Mouse (Mus musculus): ENCODE results near the gene Pom121l2. TPM values are rescaled to one million over a fixed set of nuclear protein-coding genes. Genes with fewer than 3 reads are reported as not detected.
"Not testable (repeated sequence)": the region's sequence is repeated elsewhere in the genome, so short reads cannot be mapped to it uniquely, and the experiment has no call there.

Pom121l2 gene
- total and polyA plus RNA-seq, 2 experiments from 2014 or later = not detected

- no peak for DNase-seq (ENCODE audit: low spot score)
- WGBS = 2% methylated on average over 8 of the region's 14 CpGs
Observed at GRCm38 (mm10) chr13:22034443-22035266, 53.7 kb downstream of the Pom121l2 start.

GRCm38 (mm10) chr13:22035267-22036148, 54.5 kb downstream of the Pom121l2 start, which contains the start of the genes Hist1h2ah and Hist1h2bk:
Gene Hist1h2ah, minus strand, starts transcription at chr13:22035568.
Gene Hist1h2bk, plus strand, starts transcription at chr13:22035870.
- not testable (repeated sequence) for H3K4me1 ChIP-seq (ENCODE audit: insufficient read depth, low read length); H3K36me3 ChIP-seq (ENCODE audit: insufficient read depth, low read length); H3K27me3 ChIP-seq (ENCODE audit: insufficient read depth, low read length); H3K9me3 ChIP-seq (ENCODE audit: low read length)
- DNase-seq (ENCODE audit: low spot score) (peak; percentile 96), ATAC-seq (peak; percentile 98)
- H3K4me3 ChIP-seq (ENCODE audit: low read length) = peak within 1 kb of the TSS; percentile 37
- peak within 1 kb of the TSS; percentile 59 for H3K4me2 ChIP-seq (ENCODE audit: low read depth, low read length)
- 1% methylated on average over 22 of the region's 69 CpGs for WGBS
- H3K27ac ChIP-seq = peak within 1 kb of the TSS; percentile 60; the same call in 1 of the 2 replicates
- H3K9ac ChIP-seq (replicated peaks; ENCODE audit: low read length) = peak within 1 kb of the TSS; percentile 33; the same call in 1 of the 2 replicates

More at GRCm38 (mm10) chr13:22034443-22035266, 53.7 kb downstream of the Pom121l2 start:
- H3K4me2 ChIP-seq (ENCODE audit: low read depth, low read length) = peak overlapping the region; percentile 59
- H3K9me3 ChIP-seq (ENCODE audit: low read length) = no peaks in the 10 kb centered on the region
- ATAC-seq = peak; percentile 2; the same call in 1 of the 2 replicates
- H3K36me3 ChIP-seq (ENCODE audit: insufficient read depth, low read length) = no peaks in the 10 kb centered on the region
- peaks cover 6% of the 10 kb centered on the region; the same call in 1 of the 2 replicates for H3K4me1 ChIP-seq (ENCODE audit: insufficient read depth, low read length)
- no peak overlapping the region; the same call in 1 of the 2 replicates for H3K9ac ChIP-seq (replicated peaks; ENCODE audit: low read length)
- TF ChIP-seq CTCF (IDR thresholded peaks at IDR 0.05; ENCODE audit: low read depth) = no peak
- no peaks in the 10 kb centered on the region for H3K27me3 ChIP-seq (ENCODE audit: insufficient read depth, low read length)
- peak overlapping the region; percentile 37 for H3K4me3 ChIP-seq (ENCODE audit: low read length)
- H3K27ac ChIP-seq = peak overlapping the region; percentile 38; the same call in 1 of the 2 replicates

GRCm38 (mm10) chr13:22036149-22036956, 55.4 kb downstream of the Pom121l2 start:
- ATAC-seq = no peak
- H3K9ac ChIP-seq (replicated peaks; ENCODE audit: low read length) = peak overlapping the region; percentile 33; the same call in 1 of the 2 replicates

GRCm38 (mm10) chr13:22036986-22037385, 56.0 kb downstream of the Pom121l2 start:
- WGBS = 54% methylated on average over 3 of the region's 3 CpGs
- Histone ChIP-seq H3K27ac (no peak overlapping the region), H3K36me3 (ENCODE audit: insufficient read depth, low read length) (no peaks in the 10 kb centered on the region), H3K4me2 (ENCODE audit: low read depth, low read length) (no peak overlapping the region), H3K27me3 (ENCODE audit: insufficient read depth, low read length) (no peaks in the 10 kb centered on the region), H3K9ac (replicated peaks; ENCODE audit: low read length) (no peak overlapping the region), H3K4me3 (ENCODE audit: low read length) (no peak overlapping the region), H3K4me1 (ENCODE audit: insufficient read depth, low read length) (peaks cover 13% of the 10 kb centered on the region; the same call in 1 of the 2 replicates), H3K9me3 (ENCODE audit: low read length) (no peaks in the 10 kb centered on the region)
- DNase-seq (ENCODE audit: low spot score) (no peak), ATAC-seq (no peak)
- no peak for TF ChIP-seq CTCF (IDR thresholded peaks at IDR 0.05; ENCODE audit: low read depth)

More at GRCm38 (mm10) chr13:22036149-22036956, 55.4 kb downstream of the Pom121l2 start:
- Histone ChIP-seq H3K27ac (peak overlapping the region; percentile 60; the same call in 1 of the 2 replicates), H3K9me3 (ENCODE audit: low read length) (no peaks in the 10 kb centered on the region), H3K27me3 (ENCODE audit: insufficient read depth, low read length) (no peaks in the 10 kb centered on the region), H3K36me3 (ENCODE audit: insufficient read depth, low read length) (no peaks in the 10 kb centered on the region), H3K4me1 (ENCODE audit: insufficient read depth, low read length) (peaks cover 9% of the 10 kb centered on the region; the same call in 1 of the 2 replicates), H3K4me2 (ENCODE audit: low read depth, low read length) (peak overlapping the region; percentile 59), H3K4me3 (ENCODE audit: low read length) (peak overlapping the region; percentile 37)
- 2% methylated on average over 18 of the region's 23 CpGs for WGBS
- DNase-seq (ENCODE audit: low spot score) = no peak
- no peak for TF ChIP-seq CTCF (IDR thresholded peaks at IDR 0.05; ENCODE audit: low read depth)

GRCm38 (mm10) chr13:22037415-22037814, 56.4 kb downstream of the Pom121l2 start:
- Histone ChIP-seq H3K9ac (replicated peaks; ENCODE audit: low read length) (no peak overlapping the region), H3K27me3 (ENCODE audit: insufficient read depth, low read length) (no peaks in the 10 kb centered on the region), H3K27ac (no peak overlapping the region), H3K4me3 (ENCODE audit: low read length) (no peak overlapping the region), H3K4me1 (ENCODE audit: insufficient read depth, low read length) (peaks cover 15% of the 10 kb centered on the region; the same call in 1 of the 2 replicates), H3K36me3 (ENCODE audit: insufficient read depth, low read length) (no peaks in the 10 kb centered on the region), H3K9me3 (ENCODE audit: low read length) (no peaks in the 10 kb centered on the region), H3K4me2 (ENCODE audit: low read depth, low read length) (no peak overlapping the region)
- 88% methylated on average over 2 of the region's 2 CpGs for WGBS
- ATAC-seq = no peak
- DNase-seq (ENCODE audit: low spot score) = no peak
- TF ChIP-seq CTCF (IDR thresholded peaks at IDR 0.05; ENCODE audit: low read depth) = no peak

Small RNA genes within 50 kb of the gene (microRNA-seq; reads per million reads assigned to microRNA genes)
- gene Gm44390 = 0 reads per million in 2 experiments

Other genes starting within 250 kb of the Pom121l2 start
- 1,214 and 1,310 TPM in 2 replicates for gene Hist1h4j, start 246.1 kb upstream of the Pom121l2 start, total RNA-seq (2014; rRNA removed)
- not detected in 2 replicates for gene Hist1h4j, start 246.1 kb upstream of the Pom121l2 start, polyA plus RNA-seq (2015; fragmentation: Nextera tagmentation; extraction: Ambion mirVana)
- 380 and 998 TPM in 2 replicates for gene Hist1h4k, start 230.7 kb upstream of the Pom121l2 start, total RNA-seq (2014; rRNA removed)
- gene Hist1h4k, start 230.7 kb upstream of the Pom121l2 start, polyA plus RNA-seq (2015; fragmentation: Nextera tagmentation; extraction: Ambion mirVana) = 1.6 and 1.9 TPM in 2 replicates
- gene Hist1h2ak, start 227.4 kb upstream of the Pom121l2 start, total RNA-seq (2014; rRNA removed) = 429 and 552 TPM in 2 replicates
- gene Hist1h2ak, start 227.4 kb upstream of the Pom121l2 start, polyA plus RNA-seq (2015; fragmentation: Nextera tagmentation; extraction: Ambion mirVana) = 9.9 and 13.6 TPM in 2 replicates
- 864 and 1,352 TPM in 2 replicates for gene Hist1h2bn, start 227.1 kb upstream of the Pom121l2 start, total RNA-seq (2014; rRNA removed)
- 1.1 TPM in 1 of 2 replicates, not detected in the other for gene Hist1h2bn, start 227.1 kb upstream of the Pom121l2 start, polyA plus RNA-seq (2015; fragmentation: Nextera tagmentation; extraction: Ambion mirVana)
- 263 and 411 TPM in 2 replicates for gene Hist1h1b, start 200.6 kb upstream of the Pom121l2 start, total RNA-seq (2014; rRNA removed)
- gene Hist1h1b, start 200.6 kb upstream of the Pom121l2 start, polyA plus RNA-seq (2015; fragmentation: Nextera tagmentation; extraction: Ambion mirVana) = 10.0 and 11.7 TPM in 2 replicates
- 789 and 1,626 TPM in 2 replicates for gene Hist1h3i, start 197.8 kb upstream of the Pom121l2 start, total RNA-seq (2014; rRNA removed)
- gene Hist1h3i, start 197.8 kb upstream of the Pom121l2 start, polyA plus RNA-seq (2015; fragmentation: Nextera tagmentation; extraction: Ambion mirVana) = 24.5 and 29.0 TPM in 2 replicates
- gene Hist1h2an, start 194.0 kb upstream of the Pom121l2 start, total RNA-seq (2014; rRNA removed) = 641 and 1,093 TPM in 2 replicates
- gene Hist1h2an, start 194.0 kb upstream of the Pom121l2 start, polyA plus RNA-seq (2015; fragmentation: Nextera tagmentation; extraction: Ambion mirVana) = 2.2 and 5.4 TPM in 2 replicates
- 234 and 289 TPM in 2 replicates for gene Hist1h2bp, start 193.7 kb upstream of the Pom121l2 start, total RNA-seq (2014; rRNA removed)
- 0.84 TPM in 1 of 2 replicates, not detected in the other for gene Hist1h2bp, start 193.7 kb upstream of the Pom121l2 start, polyA plus RNA-seq (2015; fragmentation: Nextera tagmentation; extraction: Ambion mirVana)
- 1,114 and 1,806 TPM in 2 replicates for gene Hist1h2bq, start 171.0 kb upstream of the Pom121l2 start, total RNA-seq (2014; rRNA removed)
- 4.8 and 6.4 TPM in 2 replicates for gene Hist1h2bq, start 171.0 kb upstream of the Pom121l2 start, polyA plus RNA-seq (2015; fragmentation: Nextera tagmentation; extraction: Ambion mirVana)
- not detected in 2 replicates for gene Hist1h2ao, start 170.7 kb upstream of the Pom121l2 start, total RNA-seq (2014; rRNA removed)
- not detected in 2 replicates for gene Hist1h2ao, start 170.7 kb upstream of the Pom121l2 start, polyA plus RNA-seq (2015; fragmentation: Nextera tagmentation; extraction: Ambion mirVana)
- gene Hist1h4m, start 169.4 kb upstream of the Pom121l2 start, total RNA-seq (2014; rRNA removed) = 2.3 and 3.3 TPM in 2 replicates
- gene Hist1h4m, start 169.4 kb upstream of the Pom121l2 start, polyA plus RNA-seq (2015; fragmentation: Nextera tagmentation; extraction: Ambion mirVana) = not detected in 2 replicates
- gene Hist1h4n, start 149.0 kb upstream of the Pom121l2 start, total RNA-seq (2014; rRNA removed) = 4,540 and 4,675 TPM in 2 replicates
- 3.7 and 4.1 TPM in 2 replicates for gene Hist1h4n, start 149.0 kb upstream of the Pom121l2 start, polyA plus RNA-seq (2015; fragmentation: Nextera tagmentation; extraction: Ambion mirVana)
- gene Hist1h2ap, start 147.7 kb upstream of the Pom121l2 start, total RNA-seq (2014; rRNA removed) = 1,318 and 1,554 TPM in 2 replicates
- gene Hist1h2ap, start 147.7 kb upstream of the Pom121l2 start, polyA plus RNA-seq (2015; fragmentation: Nextera tagmentation; extraction: Ambion mirVana) = 798 and 958 TPM in 2 replicates
- 757 and 1,216 TPM in 2 replicates for gene Hist1h2br, start 147.5 kb upstream of the Pom121l2 start, total RNA-seq (2014; rRNA removed)
- gene Hist1h2br, start 147.5 kb upstream of the Pom121l2 start, polyA plus RNA-seq (2015; fragmentation: Nextera tagmentation; extraction: Ambion mirVana) = 4.7 and 7.4 TPM in 2 replicates
- gene Zfp184, start 36.1 kb upstream of the Pom121l2 start, total RNA-seq (2014; rRNA removed) = 9.3 and 13.5 TPM in 2 replicates
- gene Zfp184, start 36.1 kb upstream of the Pom121l2 start, polyA plus RNA-seq (2015; fragmentation: Nextera tagmentation; extraction: Ambion mirVana) = 7.8 and 9.6 TPM in 2 replicates
- gene Prss16, start 28.5 kb downstream of the Pom121l2 start, total RNA-seq (2014; rRNA removed) = not detected in 2 replicates
- not detected in 2 replicates for gene Prss16, start 28.5 kb downstream of the Pom121l2 start, polyA plus RNA-seq (2015; fragmentation: Nextera tagmentation; extraction: Ambion mirVana)
- gene Hist1h2ah, start 54.4 kb downstream of the Pom121l2 start, total RNA-seq (2014; rRNA removed) = 67.7 and 136 TPM in 2 replicates
- 2.2 and 10.5 TPM in 2 replicates for gene Hist1h2ah, start 54.4 kb downstream of the Pom121l2 start, polyA plus RNA-seq (2015; fragmentation: Nextera tagmentation; extraction: Ambion mirVana)
- 468 and 587 TPM in 2 replicates for gene Hist1h2bk, start 54.7 kb downstream of the Pom121l2 start, total RNA-seq (2014; rRNA removed)
- 0.84 and 1.2 TPM in 2 replicates for gene Hist1h2bk, start 54.7 kb downstream of the Pom121l2 start, polyA plus RNA-seq (2015; fragmentation: Nextera tagmentation; extraction: Ambion mirVana)
- 20.6 and 39.3 TPM in 2 replicates for gene Hist1h4i, start 60.2 kb downstream of the Pom121l2 start, total RNA-seq (2014; rRNA removed)
- gene Hist1h4i, start 60.2 kb downstream of the Pom121l2 start, polyA plus RNA-seq (2015; fragmentation: Nextera tagmentation; extraction: Ambion mirVana) = 5.1 and 5.5 TPM in 2 replicates
- 477 and 856 TPM in 2 replicates for gene Hist1h2ag, start 61.8 kb downstream of the Pom121l2 start, total RNA-seq (2014; rRNA removed)
- 13.5 and 16.6 TPM in 2 replicates for gene Hist1h2ag, start 61.8 kb downstream of the Pom121l2 start, polyA plus RNA-seq (2015; fragmentation: Nextera tagmentation; extraction: Ambion mirVana)
- gene Hist1h2bj, start 62.0 kb downstream of the Pom121l2 start, total RNA-seq (2014; rRNA removed) = 777 and 1,409 TPM in 2 replicates
- 4.2 and 6.8 TPM in 2 replicates for gene Hist1h2bj, start 62.0 kb downstream of the Pom121l2 start, polyA plus RNA-seq (2015; fragmentation: Nextera tagmentation; extraction: Ambion mirVana)
- not detected in 2 replicates for gene Vmn1r188, start 103.2 kb downstream of the Pom121l2 start, total RNA-seq (2014; rRNA removed)
- not detected in 2 replicates for gene Vmn1r188, start 103.2 kb downstream of the Pom121l2 start, polyA plus RNA-seq (2015; fragmentation: Nextera tagmentation; extraction: Ambion mirVana)
- gene Vmn1r189, start 124.6 kb downstream of the Pom121l2 start, total RNA-seq (2014; rRNA removed) = not detected in 2 replicates
- not detected in 2 replicates for gene Vmn1r189, start 124.6 kb downstream of the Pom121l2 start, polyA plus RNA-seq (2015; fragmentation: Nextera tagmentation; extraction: Ambion mirVana)
- not detected in 2 replicates for gene Vmn1r191, start 202.8 kb downstream of the Pom121l2 start, total RNA-seq (2014; rRNA removed)
- not detected in 2 replicates for gene Vmn1r191, start 202.8 kb downstream of the Pom121l2 start, polyA plus RNA-seq (2015; fragmentation: Nextera tagmentation; extraction: Ambion mirVana)
- gene Vmn1r192, start 209.9 kb downstream of the Pom121l2 start, total RNA-seq (2014; rRNA removed) = not detected in 2 replicates
- not detected in 2 replicates for gene Vmn1r192, start 209.9 kb downstream of the Pom121l2 start, polyA plus RNA-seq (2015; fragmentation: Nextera tagmentation; extraction: Ambion mirVana)
- not detected in 2 replicates for gene Vmn1r193, start 242.0 kb downstream of the Pom121l2 start, total RNA-seq (2014; rRNA removed)
- gene Vmn1r193, start 242.0 kb downstream of the Pom121l2 start, polyA plus RNA-seq (2015; fragmentation: Nextera tagmentation; extraction: Ambion mirVana) = not detected in 2 replicates

All from hindbrain, postnatal 0 days (tissue).